Mouse (Mus musculus): Measurements from ENCODE around the gene Sult6b2. TPM values are rescaled to one million over a fixed set of nuclear protein-coding genes. Genes with fewer than 3 reads are reported as not detected.

Gene Sult6b2
- polyA plus RNA-seq, 1 experiment from 2014 or later = not detected

GRCm38 (mm10) chr6:142825449-142825848 lies 21.1 kb upstream of the Sult6b2 start:
- H3K4me1 ChIP-seq (ENCODE audit: insufficient read depth) = no peaks in the 10 kb centered on the region
- no peak for TF ChIP-seq CTCF (IDR thresholded peaks at IDR 0.05; ENCODE audit: low read depth)
- no peak overlapping the region for H3K27ac ChIP-seq (ENCODE audit: low read depth)
- H3K9ac ChIP-seq = no peak overlapping the region
- DNase-seq (no peak), ATAC-seq (ENCODE audit: insufficient read depth) (no peak)
- H3K4me3 ChIP-seq (ENCODE audit: low read depth, low read length) = no peak overlapping the region
- H3K4me2 ChIP-seq = no peak overlapping the region
- H3K27me3 ChIP-seq (ENCODE audit: insufficient read depth, low read length) = no peaks in the 10 kb centered on the region
- H3K9me3 ChIP-seq (ENCODE audit: low read depth, low read length) = no peaks in the 10 kb centered on the region
- H3K36me3 ChIP-seq (ENCODE audit: insufficient read depth) = no peaks in the 10 kb centered on the region
- 67% methylated on average over 5 of the region's 5 CpGs for WGBS

DNA sequence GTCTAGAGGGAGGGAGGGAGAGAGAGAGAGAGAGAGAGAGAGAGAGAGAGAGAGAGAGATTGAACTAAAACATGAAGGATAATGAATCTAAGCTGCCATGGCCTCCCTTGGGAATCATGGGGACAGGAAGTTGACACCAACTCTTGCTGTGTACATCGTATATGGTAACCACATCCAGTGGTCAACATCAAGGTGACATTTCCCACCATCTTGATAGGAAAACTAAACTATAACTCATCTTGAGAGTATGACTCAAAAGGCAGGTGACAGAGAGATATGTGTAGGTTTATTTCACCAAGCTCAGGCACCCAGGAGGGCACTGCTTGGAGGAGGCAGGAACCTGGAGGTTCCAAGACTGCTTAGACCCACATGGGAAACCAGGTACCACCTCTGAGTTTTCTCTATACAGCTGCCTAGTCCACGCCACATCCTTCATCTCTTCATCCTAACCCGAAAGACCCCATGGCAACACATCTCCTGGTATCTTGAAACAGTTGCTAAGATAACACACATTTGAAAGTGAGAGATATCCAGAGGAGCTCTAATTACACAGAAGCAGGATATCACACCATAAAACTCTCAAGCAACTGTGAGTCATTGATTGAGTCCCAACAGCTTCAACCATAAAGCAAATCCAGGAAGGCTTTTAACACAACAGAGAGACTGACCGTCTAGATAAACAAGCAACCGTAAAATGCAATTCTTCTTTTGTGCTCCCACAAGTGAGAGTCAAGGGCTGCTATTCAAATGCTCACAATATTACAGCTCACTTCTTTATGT lies 18.9 kb upstream of the Sult6b2 start:
- no peak for TF ChIP-seq CTCF (IDR thresholded peaks at IDR 0.05; ENCODE audit: low read depth)
- Histone ChIP-seq H3K4me2 (no peak overlapping the region), H3K4me1 (ENCODE audit: insufficient read depth) (no peaks in the 10 kb centered on the region), H3K4me3 (ENCODE audit: low read depth, low read length) (no peak overlapping the region), H3K36me3 (ENCODE audit: insufficient read depth) (no peaks in the 10 kb centered on the region), H3K9ac (no peak overlapping the region), H3K9me3 (ENCODE audit: low read depth, low read length) (no peaks in the 10 kb centered on the region), H3K27me3 (ENCODE audit: insufficient read depth, low read length) (no peaks in the 10 kb centered on the region), H3K27ac (ENCODE audit: low read depth) (no peak overlapping the region)
- ATAC-seq (ENCODE audit: insufficient read depth) = no peak
- WGBS = 56% methylated on average over 5 of the region's 5 CpGs
- DNase-seq = no peak

DNA sequence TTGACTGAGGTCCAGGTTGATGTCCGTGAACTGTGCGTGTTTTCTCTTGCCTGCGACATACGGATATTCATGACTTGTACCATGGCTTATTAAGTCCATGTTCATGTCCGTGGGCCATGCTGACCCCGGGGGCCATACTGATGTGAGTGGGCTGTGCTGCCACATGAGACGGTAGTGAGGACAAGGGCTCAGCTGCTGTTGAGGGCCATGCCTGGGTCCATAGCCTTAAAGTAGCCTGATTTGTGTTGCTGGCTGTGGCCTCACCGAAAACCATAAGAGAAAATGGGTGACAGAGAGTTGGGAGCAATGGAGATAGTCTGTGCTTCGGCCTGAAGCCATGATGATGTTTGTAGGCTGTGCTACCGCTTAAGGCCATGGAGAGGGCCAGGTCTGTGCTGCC lies 14.0 kb upstream of the Sult6b2 start:
- Histone ChIP-seq H3K9ac (no peak overlapping the region), H3K4me1 (ENCODE audit: insufficient read depth) (no peaks in the 10 kb centered on the region), H3K27ac (ENCODE audit: low read depth) (no peak overlapping the region), H3K36me3 (ENCODE audit: insufficient read depth) (no peaks in the 10 kb centered on the region), H3K27me3 (ENCODE audit: insufficient read depth, low read length) (no peaks in the 10 kb centered on the region), H3K9me3 (ENCODE audit: low read depth, low read length) (no peaks in the 10 kb centered on the region), H3K4me2 (no peak overlapping the region), H3K4me3 (ENCODE audit: low read depth, low read length) (no peak overlapping the region)
- no peak for DNase-seq
- 94% methylated on average over 10 of the region's 10 CpGs for WGBS
- no peak for ATAC-seq (ENCODE audit: insufficient read depth)
- no peak for TF ChIP-seq CTCF (IDR thresholded peaks at IDR 0.05; ENCODE audit: low read depth)

DNA sequence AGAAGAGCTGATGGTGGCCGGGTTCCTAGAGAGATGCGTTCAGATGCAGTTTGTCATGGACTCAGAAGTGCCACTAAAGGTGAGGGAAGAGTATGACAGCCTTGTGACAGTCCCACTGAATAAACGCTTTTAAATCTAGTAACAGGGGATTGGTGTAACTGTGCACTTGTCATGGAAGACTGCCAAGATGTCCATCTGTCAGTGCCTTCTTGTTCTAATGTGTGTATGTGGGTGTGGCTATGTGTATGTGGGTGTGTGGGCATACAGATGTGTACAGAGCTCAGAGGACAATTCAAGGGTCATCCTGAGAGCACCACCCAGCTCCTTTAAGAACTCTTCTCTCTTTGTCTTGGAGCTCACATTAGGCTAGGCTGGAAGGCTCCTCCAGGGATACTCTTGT lies 11.2 kb upstream of the Sult6b2 start:
- Histone ChIP-seq H3K4me2 (no peak overlapping the region), H3K9ac (no peak overlapping the region), H3K27me3 (ENCODE audit: insufficient read depth, low read length) (no peaks in the 10 kb centered on the region), H3K9me3 (ENCODE audit: low read depth, low read length) (no peaks in the 10 kb centered on the region), H3K4me3 (ENCODE audit: low read depth, low read length) (no peak overlapping the region), H3K27ac (ENCODE audit: low read depth) (no peak overlapping the region), H3K36me3 (ENCODE audit: insufficient read depth) (no peaks in the 10 kb centered on the region), H3K4me1 (ENCODE audit: insufficient read depth) (no peaks in the 10 kb centered on the region)
- no peak for DNase-seq
- 53% methylated on average over 3 of the region's 3 CpGs for WGBS
- TF ChIP-seq CTCF (IDR thresholded peaks at IDR 0.05; ENCODE audit: low read depth) = no peak
- ATAC-seq (ENCODE audit: insufficient read depth) = no peak

GRCm38 (mm10) chr6:142814495-142814921 lies 10.2 kb upstream of the Sult6b2 start:
- peak; percentile 65 for ATAC-seq (ENCODE audit: insufficient read depth)
- peak; percentile 91 for TF ChIP-seq CTCF (IDR thresholded peaks at IDR 0.05; ENCODE audit: low read depth)
- peak overlapping the region; percentile 39; the same call in 1 of the 2 replicates for H3K9ac ChIP-seq

DNA sequence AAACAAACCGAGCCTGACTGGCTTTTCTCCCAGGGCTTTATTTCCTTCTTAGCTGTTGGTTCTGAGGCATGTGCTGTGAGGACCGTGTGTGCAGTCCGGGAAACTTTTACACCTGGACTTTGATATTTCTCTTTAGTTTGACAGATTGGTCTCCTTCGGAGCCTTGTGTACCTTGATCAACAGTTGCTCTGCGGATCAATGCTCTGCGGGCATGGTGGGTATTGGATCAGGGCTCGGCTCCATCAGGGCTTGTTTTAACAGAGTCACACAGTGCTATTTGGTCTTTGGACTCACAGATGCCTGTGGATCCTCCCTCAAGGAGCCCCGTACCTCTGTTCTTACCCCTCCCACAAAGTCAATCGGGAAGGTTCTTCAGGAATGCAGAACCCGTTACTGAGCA lies 9.7 kb upstream of the Sult6b2 start:
- no peak overlapping the region for H3K9ac ChIP-seq
- no peak overlapping the region for H3K4me3 ChIP-seq (ENCODE audit: low read depth, low read length)
- ATAC-seq (ENCODE audit: insufficient read depth) (peak; percentile 59; the same call in 1 of the 2 replicates), DNase-seq (no peak)
- H3K9me3 ChIP-seq (ENCODE audit: low read depth, low read length) = no peaks in the 10 kb centered on the region
- H3K4me2 ChIP-seq = peak overlapping the region; percentile 73
- H3K4me1 ChIP-seq (ENCODE audit: insufficient read depth) = no peaks in the 10 kb centered on the region
- WGBS = 57% methylated on average over 10 of the region's 10 CpGs
- H3K36me3 ChIP-seq (ENCODE audit: insufficient read depth) = no peaks in the 10 kb centered on the region
- TF ChIP-seq CTCF (IDR thresholded peaks at IDR 0.05; ENCODE audit: low read depth) = no peak
- H3K27ac ChIP-seq (ENCODE audit: low read depth) = no peak overlapping the region
- no peaks in the 10 kb centered on the region for H3K27me3 ChIP-seq (ENCODE audit: insufficient read depth, low read length)

More at GRCm38 (mm10) chr6:142814495-142814921, 10.2 kb upstream of the Sult6b2 start:
- Histone ChIP-seq H3K4me3 (ENCODE audit: low read depth, low read length) (peak overlapping the region; percentile 35), H3K27me3 (ENCODE audit: insufficient read depth, low read length) (no peaks in the 10 kb centered on the region), H3K4me1 (ENCODE audit: insufficient read depth) (no peaks in the 10 kb centered on the region), H3K9me3 (ENCODE audit: low read depth, low read length) (no peaks in the 10 kb centered on the region), H3K36me3 (ENCODE audit: insufficient read depth) (no peaks in the 10 kb centered on the region), H3K4me2 (peak overlapping the region; percentile 73), H3K27ac (ENCODE audit: low read depth) (no peak overlapping the region)
- 2% methylated on average over 15 of the region's 15 CpGs for WGBS
- DNase-seq = peak; percentile 97

- ATAC-seq (ENCODE audit: insufficient read depth) (no peak), DNase-seq (no peak)
- Histone ChIP-seq H3K36me3 (ENCODE audit: insufficient read depth) (no peaks in the 10 kb centered on the region), H3K27ac (ENCODE audit: low read depth) (no peak overlapping the region), H3K4me1 (ENCODE audit: insufficient read depth) (no peaks in the 10 kb centered on the region), H3K4me3 (ENCODE audit: low read depth, low read length) (no peak overlapping the region), H3K4me2 (no peak overlapping the region), H3K9ac (no peak overlapping the region), H3K27me3 (ENCODE audit: insufficient read depth, low read length) (no peaks in the 10 kb centered on the region), H3K9me3 (ENCODE audit: low read depth, low read length) (no peaks in the 10 kb centered on the region)
- no peak for TF ChIP-seq CTCF (IDR thresholded peaks at IDR 0.05; ENCODE audit: low read depth)
- 82% methylated on average over 5 of the region's 5 CpGs for WGBS
These were observed 8.7 kb upstream of the Sult6b2 start for GRCm38 (mm10) chr6:142812969-142813368.

All from lung, embryonic 14.5 days (tissue).